Mouse (Mus musculus): Measurements from ENCODE around the gene Rsrc1. TPM values are rescaled to one million over a fixed set of nuclear protein-coding genes. Genes with fewer than 3 reads are reported as not detected.

Rsrc1 gene
- polyA plus RNA-seq, 1 experiment from 2014 or later, result 34.7 TPM

DNA sequence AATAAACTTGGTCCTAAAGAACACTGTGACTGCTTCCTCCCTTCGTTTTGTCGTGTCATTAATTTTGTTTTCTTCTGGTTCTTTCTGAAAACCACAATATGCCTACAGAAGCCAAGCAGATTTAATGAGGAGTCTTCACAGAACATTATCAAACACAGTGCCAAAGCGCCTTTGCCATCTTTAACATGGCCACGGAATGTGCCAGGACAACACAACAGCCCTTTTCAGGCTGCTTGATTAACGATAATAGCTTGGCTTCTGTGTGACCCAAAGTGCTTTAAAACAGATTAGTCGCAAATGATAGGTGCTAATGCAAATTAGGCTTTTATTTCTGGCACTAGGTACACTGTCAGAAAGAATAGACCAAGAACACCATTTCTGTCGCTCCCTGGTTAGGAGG, 377.2 kb downstream of the Rsrc1 start:
- H3K9me3 ChIP-seq, result no peaks in the 10 kb centered on the region
- H3K27ac ChIP-seq, result no peak overlapping the region
- 0 out of 2 replicates have a peak, but pooled peaks cover 4% of the 10 kb centered on the region for H3K4me1 ChIP-seq (replicated peaks)
- no peak overlapping the region for H3K4me2 ChIP-seq
- H3K27me3 ChIP-seq, result 0 out of 2 replicates have a peak, but pooled peaks cover 13% of the 10 kb centered on the region
- H3K4me3 ChIP-seq, result no peak overlapping the region
- 52% methylated on average over 7 of the region's 7 CpGs for WGBS
- no peak for ATAC-seq (ENCODE audit: low FRiP score)
- no peaks in the 10 kb centered on the region for H3K36me3 ChIP-seq
- H3K9ac ChIP-seq, result no peak overlapping the region

DNA sequence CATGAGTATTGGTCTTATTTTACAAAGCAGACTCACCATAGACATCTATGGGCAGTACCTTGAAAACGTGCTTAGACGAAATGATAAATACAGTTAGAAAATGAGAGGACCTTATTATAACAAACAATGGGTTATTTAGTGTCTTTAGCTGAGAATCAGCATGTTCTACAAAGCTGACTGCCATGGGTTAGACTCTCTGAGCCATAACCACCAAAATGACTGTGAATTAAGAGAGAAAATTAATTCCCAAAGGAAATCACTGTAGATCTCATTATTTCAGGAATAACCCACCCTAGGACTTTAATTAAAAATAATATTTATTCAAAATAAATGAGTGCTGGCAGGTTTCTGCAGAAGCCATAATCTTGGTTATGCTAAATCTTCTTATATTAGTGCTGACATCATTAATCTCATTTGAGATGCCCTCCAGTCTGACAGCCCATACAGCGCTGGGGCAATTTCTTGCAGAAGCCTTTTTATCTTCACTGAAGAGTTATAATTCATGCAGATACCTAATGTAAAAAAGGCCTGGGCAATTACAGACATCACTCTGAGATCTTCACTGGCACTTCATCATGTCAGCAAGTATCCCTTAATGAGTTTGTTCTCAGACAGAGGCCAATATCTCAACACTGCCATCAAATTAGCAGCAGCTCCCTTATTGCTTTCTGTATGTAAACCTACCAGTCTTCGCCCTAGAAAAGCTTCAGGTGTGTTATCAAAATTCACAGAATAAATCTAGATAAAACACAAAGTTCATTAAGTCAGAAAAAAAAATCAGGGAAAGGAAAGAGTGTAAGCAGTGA, 385.1 kb downstream of the Rsrc1 start:
- H3K4me1 ChIP-seq (replicated peaks), result 0 out of 2 replicates have a peak, but pooled peaks cover 3% of the 10 kb centered on the region
- ATAC-seq (ENCODE audit: low FRiP score), result peak; percentile 83
- 57% methylated on average over 4 of the region's 4 CpGs for WGBS
- no peak overlapping the region for H3K27ac ChIP-seq
- no peak overlapping the region for H3K4me3 ChIP-seq
- no peak overlapping the region for H3K9ac ChIP-seq
- H3K27me3 ChIP-seq, result peaks cover 6% of the 10 kb centered on the region; the same call in 1 of the 2 replicates
- H3K4me2 ChIP-seq, result no peak overlapping the region
- H3K9me3 ChIP-seq, result no peaks in the 10 kb centered on the region
- no peaks in the 10 kb centered on the region for H3K36me3 ChIP-seq

DNA sequence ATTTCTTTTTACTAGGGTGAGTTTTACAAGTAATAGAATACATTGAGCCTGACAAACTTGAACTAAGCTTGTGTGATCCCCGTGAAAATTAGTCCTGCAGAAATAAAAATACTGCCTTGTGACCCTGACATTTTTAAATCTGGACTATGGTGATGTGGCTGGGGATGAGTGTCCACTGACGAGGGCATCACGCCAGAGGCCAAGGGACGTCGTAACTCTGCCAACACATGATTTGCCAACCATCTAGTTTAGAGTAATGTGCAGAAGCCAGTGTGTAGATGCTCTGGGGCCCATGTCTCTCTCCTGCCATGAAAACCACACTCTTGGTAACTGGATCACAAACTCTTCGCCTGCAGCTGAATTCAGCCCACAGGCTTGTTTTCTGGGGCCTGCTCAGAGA, 386.3 kb downstream of the Rsrc1 start:
- H3K4me3 ChIP-seq, result no peak overlapping the region
- no peak overlapping the region for H3K4me2 ChIP-seq
- H3K9me3 ChIP-seq, result no peaks in the 10 kb centered on the region
- H3K36me3 ChIP-seq, result no peaks in the 10 kb centered on the region
- H3K4me1 ChIP-seq (replicated peaks), result 0 out of 2 replicates have a peak, but pooled peaks cover 3% of the 10 kb centered on the region
- ATAC-seq (ENCODE audit: low FRiP score), result no peak
- H3K27ac ChIP-seq, result no peak overlapping the region
- WGBS, result 91% methylated on average over 6 of the region's 6 CpGs
- no peak overlapping the region for H3K9ac ChIP-seq
- peaks cover 16% of the 10 kb centered on the region for H3K27me3 ChIP-seq

DNA sequence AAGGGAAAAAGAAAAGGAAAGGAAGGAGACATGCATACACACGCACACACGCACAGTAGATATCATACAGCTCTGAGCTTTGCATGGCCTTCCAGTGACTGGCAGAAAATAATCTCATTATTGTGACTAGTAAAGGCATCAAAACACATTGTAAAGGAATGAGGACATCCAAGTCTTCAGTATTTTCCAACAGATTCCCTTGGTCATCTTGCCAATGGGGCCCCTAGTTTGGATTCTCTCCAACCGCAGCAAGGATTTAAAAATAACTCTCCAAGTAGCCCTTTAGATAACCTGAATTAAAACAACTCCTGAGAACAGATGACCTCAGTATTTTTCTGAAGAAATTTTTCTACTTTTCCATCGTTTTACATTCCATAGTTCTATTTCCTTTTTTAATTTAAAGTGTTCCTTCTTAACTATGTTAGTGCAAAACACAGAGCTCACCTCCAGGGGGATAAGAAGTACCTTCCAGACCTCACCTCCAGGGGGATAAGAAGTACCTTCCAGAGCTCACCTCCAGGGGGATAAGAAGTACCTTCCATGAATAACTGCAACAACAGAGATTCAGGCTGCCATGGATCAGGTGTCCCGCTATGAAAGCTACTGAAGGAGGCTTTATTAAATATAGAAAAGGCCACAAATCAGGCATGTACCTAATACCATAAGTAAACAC, 388.4 kb downstream of the Rsrc1 start:
- Histone ChIP-seq H3K4me1 (replicated peaks) (peaks cover 5% of the 10 kb centered on the region), H3K27ac (no peak overlapping the region), H3K4me2 (no peak overlapping the region), H3K9ac (no peak overlapping the region), H3K9me3 (no peaks in the 10 kb centered on the region), H3K4me3 (no peak overlapping the region), H3K27me3 (peaks cover 25% of the 10 kb centered on the region), H3K36me3 (no peaks in the 10 kb centered on the region)
- ATAC-seq (ENCODE audit: low FRiP score), result no peak
- WGBS, result 83% methylated on average over 5 of the region's 5 CpGs

DNA sequence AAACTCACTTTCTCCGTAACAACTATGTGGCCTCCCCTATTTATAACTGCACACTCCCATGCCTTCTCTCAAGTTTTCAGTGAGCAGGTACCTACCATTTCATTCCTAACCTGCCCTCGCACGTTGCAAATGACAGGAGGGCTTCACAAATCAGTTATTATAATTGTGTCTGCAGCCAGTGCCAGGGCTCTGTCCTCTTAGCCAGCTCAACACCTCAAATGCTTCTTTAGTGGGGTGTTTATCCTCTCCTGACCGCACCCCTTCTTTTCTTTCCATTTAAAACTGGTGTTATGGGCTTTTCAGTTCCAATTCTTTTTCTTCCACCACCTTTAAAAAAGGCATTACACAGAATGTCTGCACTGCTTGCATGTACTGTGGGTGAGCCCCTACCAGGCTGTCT, 391.0 kb downstream of the Rsrc1 start:
- Histone ChIP-seq H3K27me3 (peaks cover 27% of the 10 kb centered on the region), H3K4me2 (no peak overlapping the region), H3K4me1 (replicated peaks) (peaks cover 4% of the 10 kb centered on the region), H3K9ac (no peak overlapping the region), H3K9me3 (no peaks in the 10 kb centered on the region), H3K27ac (no peak overlapping the region), H3K4me3 (no peak overlapping the region), H3K36me3 (no peaks in the 10 kb centered on the region)
- WGBS, result 82% methylated on average over 4 of the region's 4 CpGs
- no peak for ATAC-seq (ENCODE audit: low FRiP score)

DNA sequence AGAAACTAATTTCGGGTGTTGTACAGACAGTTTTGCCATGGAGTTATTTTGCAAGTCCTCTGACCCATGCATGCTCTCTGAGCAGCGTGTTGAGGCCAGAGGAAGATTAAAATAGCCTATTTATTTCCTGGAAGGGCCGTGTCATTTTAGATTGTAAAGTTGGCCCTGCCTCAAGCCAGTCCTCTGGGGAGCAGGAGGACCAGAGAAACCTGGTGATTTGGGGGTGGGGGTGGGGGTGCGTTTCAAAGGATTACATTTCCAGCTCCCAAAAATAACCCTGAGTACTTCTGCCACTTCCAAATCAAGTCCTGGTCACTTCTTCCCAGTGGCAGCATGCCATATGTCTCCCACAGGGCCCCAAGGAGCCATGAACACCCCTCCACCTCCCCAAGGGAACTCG, 391.6 kb downstream of the Rsrc1 start:
- Histone ChIP-seq H3K4me2 (no peak overlapping the region), H3K36me3 (no peaks in the 10 kb centered on the region), H3K4me3 (no peak overlapping the region), H3K9me3 (no peaks in the 10 kb centered on the region), H3K27me3 (peaks cover 27% of the 10 kb centered on the region), H3K9ac (no peak overlapping the region), H3K27ac (no peak overlapping the region), H3K4me1 (replicated peaks) (peaks cover 4% of the 10 kb centered on the region)
- ATAC-seq (ENCODE audit: low FRiP score), result no peak
- WGBS, result 60% methylated on average over 5 of the region's 5 CpGs

DNA sequence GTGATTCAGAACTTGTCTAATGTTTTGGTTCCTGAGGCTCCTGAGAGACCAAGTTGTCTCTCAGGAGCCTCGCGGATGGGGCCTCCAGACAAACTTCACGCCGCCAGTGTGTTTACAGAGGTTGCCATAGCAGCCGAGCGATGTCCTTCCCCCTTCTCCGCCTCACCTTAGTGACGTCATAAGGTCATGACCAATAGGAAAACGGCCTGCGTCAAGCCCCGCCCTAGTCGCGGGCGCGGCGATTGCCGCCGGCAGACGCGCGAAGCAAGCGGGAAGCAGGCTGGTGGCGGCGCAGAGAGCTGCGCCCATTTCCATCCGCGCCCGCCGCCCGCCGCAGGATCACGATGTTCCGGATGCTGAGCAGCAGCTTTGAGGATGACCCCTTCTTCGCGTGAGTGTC, 392.7 kb downstream of the Rsrc1 start, which contains the start of gene Mlf1:
Gene Mlf1, plus strand, starts transcription at position 226 of the 400 bp plus-strand sequence.
- Histone ChIP-seq H3K27me3 (peaks cover 27% of the 10 kb centered on the region), H3K36me3 (no peaks in the 10 kb centered on the region), H3K27ac (no peak within 1 kb of the TSS), H3K9me3 (no peaks in the 10 kb centered on the region), H3K4me3 (peak within 1 kb of the TSS; percentile 55), H3K4me1 (replicated peaks) (peaks cover 4% of the 10 kb centered on the region), H3K9ac (peak within 1 kb of the TSS; percentile 77), H3K4me2 (peak within 1 kb of the TSS; percentile 78)
- under 1% methylated on average over 35 of the region's 35 CpGs for WGBS
- ATAC-seq (ENCODE audit: low FRiP score), result peak; percentile 99

DNA sequence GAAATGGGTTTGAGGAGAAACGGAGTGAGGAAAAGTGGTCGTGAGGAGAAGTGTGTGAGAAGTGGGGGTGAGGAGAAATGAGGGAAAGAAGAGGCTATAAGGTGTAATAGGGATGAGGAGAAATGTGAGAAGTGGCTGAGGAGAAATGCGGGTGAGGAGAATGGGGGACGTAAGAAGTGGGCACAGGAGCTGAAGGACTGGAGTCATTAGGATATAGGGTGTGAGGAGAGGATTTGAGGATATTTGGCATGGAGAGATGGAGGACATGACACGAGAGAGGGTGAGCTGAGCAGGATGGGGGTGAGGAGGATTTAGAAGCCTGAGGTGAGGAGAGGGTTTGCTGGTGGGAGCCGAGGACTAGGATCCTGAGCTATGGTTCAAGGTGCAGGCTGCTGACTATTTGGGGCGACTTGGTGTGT, 393.2 kb downstream of the Rsrc1 start:
- WGBS, result 37% methylated on average over 7 of the region's 7 CpGs
- Histone ChIP-seq H3K9ac (peak overlapping the region; percentile 77), H3K4me1 (replicated peaks) (peaks cover 4% of the 10 kb centered on the region), H3K27me3 (peaks cover 27% of the 10 kb centered on the region), H3K36me3 (no peaks in the 10 kb centered on the region), H3K4me2 (peak overlapping the region; percentile 78), H3K9me3 (no peaks in the 10 kb centered on the region), H3K4me3 (peak overlapping the region; percentile 55), H3K27ac (no peak overlapping the region)
- peak; percentile 78 for ATAC-seq (ENCODE audit: low FRiP score)

DNA sequence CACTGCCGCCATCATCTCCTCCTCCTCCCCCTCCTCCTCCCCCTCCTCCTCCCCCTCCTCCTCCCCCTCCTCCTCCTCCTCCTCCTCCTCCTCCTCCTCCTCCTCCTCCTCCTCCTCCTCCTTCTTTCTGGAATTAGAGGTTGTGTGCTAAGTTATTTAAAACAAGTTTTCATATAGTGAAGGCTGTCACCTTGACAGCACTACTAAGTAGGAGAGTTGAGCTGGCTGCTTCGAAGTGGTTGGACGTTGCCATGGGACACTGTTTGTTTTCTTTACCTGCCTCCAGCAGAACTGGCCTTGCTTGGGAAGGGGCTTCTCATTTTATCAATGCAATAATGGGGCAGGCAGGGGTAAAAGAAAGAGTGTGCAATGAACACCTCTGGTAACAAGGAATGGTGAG, 393.9 kb downstream of the Rsrc1 start, which contains the start of gene Gm17402:
Gene Gm17402, minus strand, starts transcription at position 101 of the 400 bp plus-strand sequence.
- 55% methylated on average over 3 of the region's 3 CpGs for WGBS
- Histone ChIP-seq H3K27ac (no peak within 1 kb of the TSS), H3K4me1 (replicated peaks) (peaks cover 4% of the 10 kb centered on the region), H3K9me3 (no peaks in the 10 kb centered on the region), H3K4me3 (peak within 1 kb of the TSS; percentile 55), H3K36me3 (no peaks in the 10 kb centered on the region), H3K9ac (peak within 1 kb of the TSS; percentile 77), H3K27me3 (peaks cover 27% of the 10 kb centered on the region), H3K4me2 (peak within 1 kb of the TSS; percentile 78)
- ATAC-seq (ENCODE audit: low FRiP score), result no peak

DNA sequence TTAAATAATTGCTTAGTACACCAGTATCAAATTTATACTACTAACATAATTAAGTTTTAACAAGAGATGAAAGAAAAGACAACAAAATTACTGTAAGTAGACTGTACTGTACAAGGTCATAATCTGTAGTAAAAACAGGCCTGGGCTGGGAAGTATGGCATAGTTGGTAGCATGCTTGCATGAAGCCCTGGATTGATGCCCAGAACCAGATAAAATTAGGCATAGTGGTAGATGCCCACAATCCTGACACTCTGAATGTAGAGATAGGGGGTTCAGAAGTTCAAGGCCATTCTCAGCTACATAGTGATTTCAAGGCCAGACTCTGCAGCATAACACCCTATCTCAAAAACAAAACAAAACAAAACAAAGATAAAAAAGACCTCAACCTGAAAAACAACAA, 397.0 kb downstream of the Rsrc1 start:
- no peaks in the 10 kb centered on the region for H3K36me3 ChIP-seq
- H3K27me3 ChIP-seq, result peaks cover 4% of the 10 kb centered on the region; the same call in 1 of the 2 replicates
- H3K4me3 ChIP-seq, result no peak overlapping the region
- H3K27ac ChIP-seq, result no peak overlapping the region
- no peak overlapping the region for H3K9ac ChIP-seq
- ATAC-seq (ENCODE audit: low FRiP score), result no peak
- peaks cover 4% of the 10 kb centered on the region for H3K4me1 ChIP-seq (replicated peaks)
- no peak overlapping the region for H3K4me2 ChIP-seq
- no peaks in the 10 kb centered on the region for H3K9me3 ChIP-seq
